Mouse (Mus musculus) embryo, embryonic 10 days (tissue): ENCODE measurements around the gene Arfgap1.

Source experiments
- DNase-seq: peaks from one replicate; pipeline ENCODE4 v3.0.0-alpha.2; 2015; ENCODE audit warnings: low spot score

Gene Arfgap1

DNA sequence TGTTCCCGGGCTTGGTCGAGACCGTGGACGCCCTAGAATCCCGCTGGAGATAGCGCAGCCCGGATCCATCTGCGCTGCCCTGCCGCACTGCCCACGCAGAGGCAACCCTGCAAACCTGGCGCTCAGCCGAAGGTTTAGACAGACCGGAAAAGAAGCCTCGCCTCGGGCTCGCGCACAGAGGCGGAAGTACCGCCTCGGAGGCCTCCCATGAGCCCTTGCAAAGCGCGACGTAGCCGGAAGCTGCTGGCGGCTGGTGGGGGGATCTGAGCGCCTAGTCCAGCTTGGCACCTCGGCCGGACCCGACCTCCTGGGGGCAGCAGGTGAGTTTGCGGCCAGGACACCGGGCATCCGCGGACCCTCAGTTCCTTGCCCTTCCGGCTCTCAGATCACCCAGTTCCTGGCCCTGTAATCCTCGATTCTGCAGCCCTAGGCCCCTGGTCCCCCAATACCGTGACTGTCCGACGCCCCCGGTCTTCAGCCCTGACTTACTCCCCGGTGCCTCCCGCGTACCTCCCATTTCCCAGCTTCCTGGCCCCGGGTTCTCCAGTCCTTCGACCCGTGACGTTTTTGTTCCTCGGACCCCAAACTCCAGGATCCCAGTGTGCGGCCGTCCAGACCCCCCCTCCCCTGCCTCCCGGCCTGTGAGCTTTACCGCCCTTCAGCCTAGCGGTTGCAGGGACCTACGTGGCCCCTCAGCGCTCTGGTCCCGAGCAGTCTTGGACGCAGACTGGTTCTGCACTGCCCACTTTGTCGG is at the start of gene Arfgap1:
Gene Arfgap1 (plus strand): TSS at position 216 of the 754 bp plus-strand sequence.
- peak; percentile 92 for DNase-seq

GRCm38 (mm10) chr2:180919913-180920809 is 46.9 kb upstream of the Arfgap1 start:
- DNase-seq: no peak

GRCm38 (mm10) chr2:180920810-180921400 is 46.1 kb upstream of the Arfgap1 start, which contains the start of gene Ythdf1:
Gene Ythdf1, minus strand, starts transcription at chr2:180920949.
- DNase-seq: peak; percentile 99

- DNase-seq: no peak
Measured at GRCm38 (mm10) chr2:180922739-180923138, 44.3 kb upstream of the Arfgap1 start.

DNA sequence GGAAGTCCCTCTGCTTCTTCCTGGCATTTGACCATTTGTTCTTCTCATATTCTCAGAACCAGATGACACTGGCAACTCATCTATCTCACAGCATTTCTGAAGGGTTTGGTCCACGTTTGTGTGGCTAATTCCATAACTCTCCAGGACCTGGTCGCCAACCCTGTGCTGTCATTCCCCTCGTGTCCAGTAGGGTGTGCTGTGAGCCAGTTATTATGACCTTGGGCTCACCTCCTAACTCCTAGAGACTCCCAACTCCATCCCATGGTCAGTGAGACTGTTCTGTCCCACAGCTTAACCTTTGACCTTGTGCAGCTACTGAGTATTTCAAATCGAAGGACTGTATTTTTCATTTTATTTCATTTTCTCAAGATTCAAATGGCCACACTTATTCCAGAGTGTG is 41.8 kb upstream of the Arfgap1 start:
- DNase-seq: peak; percentile 89

DNA sequence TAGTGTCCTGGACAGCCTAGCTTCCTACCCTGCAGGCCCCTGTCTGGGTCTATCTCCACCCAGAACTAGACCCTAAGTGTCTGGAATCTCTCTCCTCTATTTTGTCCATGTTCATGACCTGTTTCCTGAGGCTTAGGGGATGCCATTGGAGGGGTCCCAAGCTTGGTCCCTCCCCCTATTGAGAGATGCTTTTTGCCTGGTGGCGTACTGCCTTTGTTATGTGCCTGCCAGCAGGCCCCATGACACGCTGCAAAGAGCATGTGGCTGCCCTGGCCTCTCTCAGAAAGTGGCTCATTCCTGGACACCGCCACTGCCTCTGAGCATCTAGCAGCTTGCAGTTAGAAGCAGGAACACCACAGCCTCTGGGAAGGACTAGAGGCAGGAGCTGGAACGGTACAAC is 38.3 kb upstream of the Arfgap1 start, which contains the start of gene Birc7:
Gene Birc7 (plus strand): TSS at position 301 of the 400 bp plus-strand sequence.
- no peak for DNase-seq

GRCm38 (mm10) chr2:180932418-180932817 is 34.6 kb upstream of the Arfgap1 start:
- no peak for DNase-seq

DNA sequence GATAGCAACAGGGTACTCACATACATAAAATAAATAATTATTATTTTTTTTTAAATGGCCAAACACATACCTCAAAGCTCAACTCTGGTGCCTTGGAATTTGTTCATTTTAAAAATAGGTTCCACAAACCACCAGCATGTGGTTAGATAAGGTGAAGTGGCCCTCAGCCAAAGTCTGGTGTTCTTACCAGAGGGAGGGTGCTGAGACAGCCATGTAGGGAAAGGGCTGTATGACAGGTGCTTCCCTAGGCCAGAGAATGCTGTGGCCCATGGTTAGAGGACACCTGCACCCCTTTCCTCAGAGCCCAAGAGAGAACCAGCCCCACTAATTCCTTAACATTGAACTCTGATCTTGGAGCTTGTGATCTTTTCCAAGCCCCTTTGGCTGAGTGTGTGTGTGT is 26.8 kb upstream of the Arfgap1 start:
- DNase-seq: no peak

GRCm38 (mm10) chr2:180941869-180942268 is 25.2 kb upstream of the Arfgap1 start:
- no peak for DNase-seq

DNA sequence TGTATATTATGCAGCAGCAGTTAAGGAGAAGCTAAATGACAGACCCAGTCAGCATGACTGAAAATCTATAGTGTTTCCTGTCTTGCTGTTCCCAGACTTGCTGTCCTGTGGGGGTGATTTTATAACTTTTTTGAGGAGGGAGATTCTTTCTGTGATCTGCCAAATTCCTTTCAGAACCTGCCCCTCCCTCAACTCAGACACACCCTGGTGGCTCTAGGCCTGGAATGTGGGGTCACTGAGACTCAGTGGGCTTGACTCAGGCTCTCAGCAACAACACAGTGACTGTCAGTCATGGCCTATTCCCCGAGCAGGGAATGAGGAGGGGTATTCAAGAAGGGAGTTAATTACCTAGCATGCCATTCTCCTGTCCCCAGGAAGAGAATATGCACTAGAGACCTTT is 17.1 kb upstream of the Arfgap1 start:
- DNase-seq: no peak

DNA sequence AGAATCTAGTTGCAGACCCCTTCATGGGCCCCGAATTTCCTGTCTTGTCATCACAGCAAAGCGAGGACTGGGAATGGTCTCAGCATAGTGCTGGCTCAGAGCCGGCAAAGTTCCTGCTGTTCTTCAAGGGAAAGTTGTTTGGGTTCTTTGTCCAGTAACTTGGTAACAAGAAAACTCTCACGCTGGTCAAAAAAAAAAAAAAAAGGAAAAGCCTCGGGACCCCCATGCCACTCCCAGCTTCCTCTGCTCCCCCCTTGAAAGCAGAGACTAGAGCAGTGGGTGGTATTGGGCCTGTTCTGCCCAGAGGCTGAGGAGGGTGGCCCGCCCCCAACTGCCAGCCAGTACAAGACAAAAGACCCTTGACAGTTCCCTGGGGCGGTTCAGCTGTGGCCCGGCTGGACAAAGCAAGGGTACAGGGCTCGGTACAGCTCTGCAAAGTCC is 14.3 kb upstream of the Arfgap1 start:
- peak; percentile 70 for DNase-seq

- DNase-seq: no peak
Measured at GRCm38 (mm10) chr2:180953638-180954037, 13.4 kb upstream of the Arfgap1 start.

DNA sequence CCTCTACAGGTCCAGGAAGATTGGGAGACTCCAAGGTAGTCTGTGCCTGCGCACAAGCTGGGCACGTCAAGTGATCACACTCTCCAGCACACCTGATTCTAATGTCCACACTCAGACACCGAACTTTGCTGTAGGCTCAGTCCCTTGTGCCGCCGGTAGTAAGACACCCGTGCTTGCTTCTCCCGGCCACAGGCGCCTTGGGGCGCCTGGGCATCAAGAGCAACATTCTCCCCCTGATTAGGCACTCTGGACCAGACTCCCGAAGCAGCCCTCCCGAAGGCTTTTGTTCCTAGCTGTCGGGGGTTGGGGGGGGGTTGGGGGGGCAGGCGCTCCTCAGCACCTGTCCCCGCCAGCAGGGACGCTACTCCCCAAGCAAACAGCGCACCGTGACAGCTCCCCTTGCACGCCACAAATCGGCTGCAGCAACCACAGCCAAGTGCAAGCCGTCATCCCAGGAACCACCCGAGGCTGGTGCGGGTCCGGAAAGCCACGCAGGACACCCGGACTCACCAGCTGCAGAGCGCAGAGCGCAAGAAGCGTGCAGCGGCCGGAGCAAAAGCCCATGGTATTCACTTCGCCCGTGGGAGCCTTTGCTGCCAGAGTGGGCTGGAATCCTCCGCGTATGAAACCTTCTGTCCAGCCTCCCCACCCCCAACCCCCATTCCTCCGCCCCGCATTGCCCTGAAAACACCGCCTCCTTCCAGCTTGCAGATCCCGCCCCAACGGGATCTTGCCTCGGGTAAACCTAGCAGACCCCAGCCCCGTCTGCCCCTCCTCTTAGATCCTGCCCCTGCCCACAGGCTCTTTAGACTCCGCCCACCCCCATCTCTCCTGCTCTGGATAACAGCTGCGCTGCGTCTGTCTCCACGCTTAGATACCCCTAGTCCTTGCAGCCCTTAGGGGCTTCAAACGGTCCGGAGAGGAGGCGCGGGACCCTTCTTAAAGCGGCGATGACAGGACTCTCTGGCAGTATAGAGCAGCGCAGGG is 12.7 kb upstream of the Arfgap1 start, which contains the start of gene Nkain4:
Gene Nkain4 (minus strand): TSS at position 639 of the 987 bp plus-strand sequence.
- peak; percentile 90 for DNase-seq

DNA sequence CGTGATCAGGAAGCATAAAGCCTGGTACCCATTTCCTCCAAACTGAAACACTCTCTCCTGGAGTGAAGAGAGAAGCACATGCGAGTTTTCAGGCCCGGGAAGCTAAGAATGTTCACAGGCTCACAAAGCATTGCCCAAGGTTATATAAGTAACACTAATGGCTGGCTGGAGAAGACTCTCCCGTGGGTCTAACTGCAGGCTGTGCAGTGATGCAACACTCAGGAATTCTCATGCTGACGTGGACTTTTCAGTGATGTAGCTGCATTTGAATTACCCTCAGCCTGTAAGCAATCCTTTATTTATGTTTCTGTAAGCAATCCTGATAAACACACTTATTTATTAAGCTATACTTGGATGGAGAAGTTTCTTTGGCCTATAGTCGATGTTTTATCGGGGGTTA is 7.4 kb upstream of the Arfgap1 start:
- DNase-seq: no peak

- no peak for DNase-seq
Measured at GRCm38 (mm10) chr2:180960187-180960586, 6.8 kb upstream of the Arfgap1 start.

DNA sequence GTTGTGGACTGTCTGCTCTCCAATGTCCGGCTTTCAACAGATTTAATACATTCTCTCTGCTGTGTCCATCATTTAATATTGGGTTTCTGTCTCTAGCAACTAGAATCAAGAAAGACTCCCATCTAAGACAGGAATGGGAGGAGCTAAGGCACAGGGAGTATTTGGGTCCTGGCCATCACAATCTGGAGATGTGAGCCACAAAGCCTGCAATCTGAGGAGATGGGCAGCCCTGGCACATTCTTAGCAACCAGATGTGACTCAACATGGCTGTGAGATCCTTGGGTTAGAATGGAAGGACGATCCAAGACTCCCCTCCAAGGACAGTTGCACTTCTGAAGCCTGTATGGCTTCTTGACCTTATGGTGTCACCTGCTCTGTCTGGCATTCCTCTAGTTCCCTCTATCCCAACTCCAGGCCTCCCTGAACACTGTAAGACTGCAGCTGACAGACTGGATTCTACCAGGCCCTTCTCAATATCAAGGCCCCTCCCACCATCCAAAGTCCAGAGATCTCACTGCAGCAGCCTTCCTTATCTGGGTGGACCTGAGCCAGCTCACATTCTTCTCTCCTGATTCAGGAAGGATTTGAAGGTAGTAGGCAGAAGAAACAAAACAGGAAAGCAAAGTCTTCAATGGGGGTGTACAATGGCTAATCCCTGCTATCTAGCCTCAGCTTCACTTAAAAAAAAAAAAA is 4.3 kb upstream of the Arfgap1 start:
- DNase-seq: no peak

DNA sequence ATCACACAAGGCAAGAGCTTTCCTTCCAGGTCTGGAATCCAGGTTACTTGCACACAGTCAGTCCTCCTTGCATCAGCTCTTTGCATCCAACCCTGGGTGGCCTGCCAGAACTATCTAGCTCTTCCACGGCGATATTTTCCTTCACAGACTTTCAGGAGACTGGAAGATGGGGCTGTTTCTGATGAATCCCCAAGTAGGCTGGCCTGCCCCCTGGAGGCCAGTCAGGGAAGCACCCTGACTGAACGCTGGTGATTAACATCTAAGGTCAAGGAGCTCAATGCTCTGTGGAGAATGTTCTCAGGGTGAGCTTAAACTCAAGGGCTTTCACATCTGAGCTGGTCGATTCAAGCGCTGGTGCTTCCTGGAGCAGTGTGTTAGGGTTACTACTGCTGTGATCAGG is 3.1 kb upstream of the Arfgap1 start:
- peak; percentile 88 for DNase-seq

DNA sequence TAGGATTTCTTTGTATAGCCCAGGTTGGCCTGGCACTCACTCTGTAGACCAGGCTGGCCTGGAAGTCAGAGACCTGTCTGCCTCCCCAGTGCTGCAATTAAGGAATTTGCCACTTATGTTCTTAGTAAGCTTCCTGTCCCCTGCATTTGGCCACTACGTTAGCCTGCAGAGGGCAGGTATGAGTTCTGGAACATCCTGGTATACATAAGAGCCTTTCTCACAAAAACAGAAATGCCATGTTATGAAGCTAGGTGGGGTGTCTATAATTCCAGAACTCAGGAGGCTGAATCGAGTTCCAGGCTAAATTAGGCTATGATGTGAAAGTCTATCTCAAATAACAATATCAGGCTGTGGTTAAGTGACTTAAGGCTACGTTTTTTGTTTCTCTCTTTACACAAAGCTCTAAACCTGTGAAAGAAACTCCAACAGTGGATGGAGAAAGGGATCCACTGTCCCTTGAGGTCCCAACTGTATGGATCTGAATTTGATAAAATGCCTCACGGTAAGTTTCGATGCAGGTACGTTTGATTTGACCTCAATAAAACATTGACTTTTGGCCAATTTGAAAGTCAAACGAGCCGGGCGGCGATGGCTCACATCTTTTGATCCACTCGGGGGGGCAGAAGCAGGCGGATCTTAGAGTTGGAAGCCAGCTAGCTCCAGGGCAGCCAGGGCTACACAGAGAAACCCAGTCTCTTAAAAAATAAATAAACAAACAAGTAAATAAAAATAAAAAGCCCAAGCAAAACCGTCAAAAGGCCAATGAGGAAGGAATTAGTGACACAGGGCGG is 738 bp upstream of the Arfgap1 start:
- no peak for DNase-seq

DNA sequence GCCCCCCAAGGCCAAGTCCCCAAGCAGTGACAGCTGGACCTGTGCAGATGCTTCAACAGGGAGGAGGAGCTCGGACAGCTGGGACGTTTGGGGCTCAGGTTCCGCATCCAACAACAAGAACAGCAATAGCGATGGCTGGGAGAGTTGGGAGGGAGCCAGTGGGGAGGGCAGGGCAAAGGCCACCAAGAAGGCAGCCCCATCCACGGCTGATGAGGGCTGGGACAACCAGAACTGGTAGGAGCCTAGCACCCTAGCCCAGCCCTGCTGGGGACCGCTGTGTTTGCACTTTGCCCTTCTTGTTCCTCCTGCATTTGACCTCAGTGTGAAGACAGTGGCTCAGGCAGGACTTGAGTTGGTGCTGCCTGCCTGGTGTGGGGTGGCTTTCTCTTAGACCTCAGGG is 14.1 kb downstream of the Arfgap1 start:
- no peak for DNase-seq

GRCm38 (mm10) chr2:180985635-180986034 is 18.6 kb downstream of the Arfgap1 start:
- no peak for DNase-seq
